Mouse (Mus musculus): Measurements from ENCODE around the gene Gpn2. TPM values are rescaled to one million over a fixed set of nuclear protein-coding genes. Genes with fewer than 3 reads are reported as not detected.

Gpn2 gene
- polyA plus RNA-seq, 1 experiment from 2014 or later = 26.0 TPM

DNA sequence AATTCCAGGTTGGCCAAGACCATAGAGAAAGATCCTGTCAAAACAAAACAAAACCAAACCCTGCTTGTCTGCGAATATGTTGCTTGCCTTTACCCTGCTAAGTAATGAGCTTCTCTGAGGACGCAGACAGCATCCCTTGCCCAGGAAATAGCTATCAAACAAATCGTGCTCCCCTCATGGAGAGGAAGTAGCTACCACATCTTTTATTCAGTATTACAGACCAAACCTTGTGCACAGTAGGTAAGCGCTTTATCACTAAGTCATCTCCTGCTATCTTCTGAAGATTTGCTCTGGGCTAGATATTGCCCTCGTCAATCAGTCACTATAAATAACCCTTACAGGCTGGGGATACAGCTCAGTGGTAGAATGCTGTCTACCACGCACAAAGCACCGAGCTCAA is 45.0 kb downstream of the Gpn2 start:
- no peak for ATAC-seq (ENCODE audit: low FRiP score)

DNA sequence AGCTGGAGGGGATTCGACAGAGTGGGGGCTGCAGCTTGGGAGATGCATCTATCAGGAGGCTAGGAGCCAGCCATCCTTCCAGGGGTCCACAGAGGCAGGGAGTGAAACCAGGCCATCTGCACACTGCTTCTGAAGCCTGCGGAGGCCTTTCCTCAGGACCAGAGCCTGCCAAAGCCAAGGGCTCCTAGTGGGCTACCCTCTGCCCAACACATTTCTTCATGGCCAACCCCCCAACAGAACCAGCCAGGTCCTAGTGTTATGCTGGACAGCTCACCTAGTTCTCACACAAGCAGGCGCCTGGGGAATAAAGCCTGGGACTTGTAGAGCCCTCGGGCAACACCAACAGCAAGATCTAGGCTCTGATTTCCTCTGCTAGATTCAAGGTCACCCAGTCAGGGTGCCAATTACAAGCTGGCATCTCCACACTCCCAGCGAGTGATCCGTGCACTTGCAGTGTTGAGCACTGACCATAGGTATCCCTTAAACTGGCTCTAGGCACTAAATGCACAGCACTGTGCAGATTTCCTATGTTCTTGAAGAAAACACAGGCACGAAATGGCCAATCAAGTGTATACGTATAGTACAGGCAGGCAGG is 46.3 kb downstream of the Gpn2 start:
- Histone ChIP-seq H3K27ac (no peak overlapping the region), H3K4me3 (replicated peaks) (no peak overlapping the region), H3K36me3 (replicated peaks) (peaks cover 18% of the 10 kb centered on the region), H3K4me2 (no peak overlapping the region), H3K9me3 (no peaks in the 10 kb centered on the region), H3K4me1 (peaks cover 28% of the 10 kb centered on the region), H3K27me3 (no peaks in the 10 kb centered on the region), H3K9ac (peak overlapping the region; percentile 21; the same call in 1 of the 2 replicates)
- 92% methylated on average over 8 of the region's 8 CpGs for WGBS
- ATAC-seq (ENCODE audit: low FRiP score) = no peak

More for the DNA sequence above, 45.0 kb downstream of the Gpn2 start:
- H3K9me3 ChIP-seq = no peaks in the 10 kb centered on the region
- H3K36me3 ChIP-seq (replicated peaks) = peaks cover 29% of the 10 kb centered on the region
- 92% methylated on average over 7 of the region's 7 CpGs for WGBS
- H3K27me3 ChIP-seq = no peaks in the 10 kb centered on the region
- H3K4me3 ChIP-seq (replicated peaks) = no peak overlapping the region
- H3K9ac ChIP-seq = no peak overlapping the region
- H3K4me2 ChIP-seq = no peak overlapping the region
- no peak overlapping the region for H3K27ac ChIP-seq
- H3K4me1 ChIP-seq = peaks cover 28% of the 10 kb centered on the region

DNA sequence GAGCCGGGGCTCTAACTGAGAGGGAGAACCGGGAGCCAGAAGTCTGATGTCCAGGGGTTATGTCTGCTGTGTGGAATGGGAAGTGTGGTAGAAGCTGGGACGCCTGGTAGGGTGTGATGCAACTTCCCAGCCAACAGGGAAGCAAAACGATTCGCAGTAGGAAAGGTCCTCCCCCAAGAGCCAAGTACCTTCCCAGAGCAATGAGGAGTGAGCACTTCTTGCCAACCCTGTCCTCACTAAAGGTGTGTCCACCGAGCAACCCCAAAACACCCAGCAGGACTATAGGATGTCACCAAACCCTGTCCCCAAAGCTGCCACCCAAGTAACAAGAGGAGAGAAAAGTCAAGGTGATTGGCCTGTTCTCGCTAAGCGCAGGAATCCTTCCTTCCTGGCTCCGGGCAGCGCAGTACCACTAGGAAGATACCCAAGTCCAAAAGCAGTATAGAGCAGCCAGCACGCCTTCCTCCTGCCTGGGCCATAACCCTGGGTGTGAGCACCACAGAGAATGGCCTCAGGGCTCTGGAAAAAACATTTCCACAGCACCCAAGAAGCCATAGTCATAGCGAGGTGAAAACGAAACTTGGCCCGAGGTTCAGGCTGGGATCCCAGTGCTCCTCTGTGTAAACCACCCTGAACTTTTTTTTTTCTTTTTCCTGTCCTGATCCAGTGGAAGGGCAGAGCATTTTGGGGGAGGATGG is 47.1 kb downstream of the Gpn2 start:
- peak overlapping the region; percentile 33; the same call in 1 of the 2 replicates for H3K9ac ChIP-seq
- no peak overlapping the region for H3K4me2 ChIP-seq
- WGBS = 84% methylated on average over 14 of the region's 14 CpGs
- no peak overlapping the region for H3K27ac ChIP-seq
- no peak overlapping the region for H3K4me3 ChIP-seq (replicated peaks)
- no peaks in the 10 kb centered on the region for H3K9me3 ChIP-seq
- H3K27me3 ChIP-seq = no peaks in the 10 kb centered on the region
- no peak for ATAC-seq (ENCODE audit: low FRiP score)
- H3K4me1 ChIP-seq = peaks cover 28% of the 10 kb centered on the region
- peaks cover 10% of the 10 kb centered on the region for H3K36me3 ChIP-seq (replicated peaks)

DNA sequence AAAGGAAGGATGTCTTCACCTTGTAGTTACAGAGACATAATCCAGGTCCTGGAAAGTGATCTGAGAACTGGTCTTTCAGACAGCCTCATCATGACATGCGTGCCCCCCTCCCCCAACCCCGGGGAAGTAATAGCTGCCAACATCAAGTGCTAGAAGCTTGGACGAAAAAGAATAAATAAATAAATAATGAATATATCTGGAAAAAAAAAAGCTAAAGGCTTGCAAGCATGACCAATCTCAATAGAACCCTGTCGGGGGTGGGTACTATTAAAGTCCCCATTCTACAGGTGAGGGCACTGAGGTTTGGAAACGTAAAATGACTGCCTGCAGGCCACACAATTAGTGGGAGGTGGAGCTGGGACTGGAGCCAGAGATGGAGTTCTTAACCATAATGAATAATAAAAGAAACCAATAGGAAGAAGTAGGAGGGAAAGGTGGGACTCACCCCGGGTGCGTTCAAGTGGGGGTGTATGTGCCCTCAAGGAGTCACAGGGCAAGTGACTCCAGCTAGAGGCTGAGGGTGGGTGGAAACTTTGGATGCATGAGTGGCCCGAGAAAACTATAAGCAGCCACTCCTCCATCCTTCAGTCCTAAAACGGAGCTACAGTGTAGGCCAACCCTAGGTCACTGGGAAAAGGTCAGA is 47.7 kb downstream of the Gpn2 start:
- Histone ChIP-seq H3K36me3 (replicated peaks) (peaks cover 3% of the 10 kb centered on the region), H3K27ac (no peak overlapping the region), H3K4me1 (peaks cover 28% of the 10 kb centered on the region), H3K9ac (peak overlapping the region; percentile 88), H3K4me3 (replicated peaks) (peak overlapping the region; percentile 79), H3K9me3 (no peaks in the 10 kb centered on the region), H3K27me3 (no peaks in the 10 kb centered on the region), H3K4me2 (peak overlapping the region; percentile 93)
- no peak for ATAC-seq (ENCODE audit: low FRiP score)
- 51% methylated on average over 9 of the region's 9 CpGs for WGBS

DNA sequence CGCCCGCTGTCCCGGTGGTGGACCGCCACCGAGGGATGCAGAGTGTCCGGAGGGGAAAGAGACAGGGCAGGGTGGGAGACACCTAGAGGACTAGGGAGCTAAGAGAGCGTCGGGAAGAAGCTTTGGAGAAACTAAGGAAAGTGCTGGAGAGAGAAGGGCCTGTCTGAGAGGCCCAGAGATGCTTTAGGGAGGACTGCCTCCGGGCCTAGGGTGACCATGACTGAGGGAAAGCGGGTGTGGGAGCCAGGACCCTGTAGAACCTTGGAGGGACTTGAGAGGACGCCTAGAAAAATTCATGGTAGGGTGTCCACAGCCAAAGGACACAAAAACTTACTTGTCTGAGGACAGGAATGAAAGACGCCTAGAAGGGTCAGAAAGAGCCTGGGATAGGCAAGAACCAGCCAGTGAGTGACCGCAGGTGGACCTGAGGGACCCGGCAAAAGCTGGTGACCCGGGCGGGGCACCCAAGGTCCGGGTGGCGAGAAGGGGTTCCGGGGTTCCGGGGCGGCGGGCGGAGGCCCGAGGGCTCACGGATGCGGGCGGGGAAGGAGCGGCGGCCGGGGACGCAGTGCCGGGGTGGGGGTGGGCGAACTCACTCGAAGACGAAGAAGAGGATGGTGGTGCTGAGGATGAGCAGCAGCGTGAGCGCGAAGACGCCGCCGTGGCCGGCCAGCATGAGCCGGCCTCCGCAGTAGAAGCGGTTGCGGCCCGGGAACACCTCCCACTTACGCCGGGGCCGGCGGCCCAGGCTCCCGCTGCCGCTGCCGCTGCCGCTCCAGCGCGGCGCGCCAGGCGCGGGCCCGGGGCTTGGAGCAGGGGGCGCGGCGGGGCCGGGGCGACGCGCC is 48.5 kb downstream of the Gpn2 start:
- Histone ChIP-seq H3K4me2 (peak overlapping the region; percentile 93), H3K27me3 (no peaks in the 10 kb centered on the region), H3K9me3 (no peaks in the 10 kb centered on the region), H3K4me1 (peaks cover 28% of the 10 kb centered on the region), H3K9ac (peak overlapping the region; percentile 88), H3K4me3 (replicated peaks) (peak overlapping the region; percentile 79), H3K36me3 (replicated peaks) (no peaks in the 10 kb centered on the region), H3K27ac (peak overlapping the region; percentile 66)
- peak; percentile 80 for ATAC-seq (ENCODE audit: low FRiP score)
- 1% methylated on average over 53 of the region's 69 CpGs for WGBS

DNA sequence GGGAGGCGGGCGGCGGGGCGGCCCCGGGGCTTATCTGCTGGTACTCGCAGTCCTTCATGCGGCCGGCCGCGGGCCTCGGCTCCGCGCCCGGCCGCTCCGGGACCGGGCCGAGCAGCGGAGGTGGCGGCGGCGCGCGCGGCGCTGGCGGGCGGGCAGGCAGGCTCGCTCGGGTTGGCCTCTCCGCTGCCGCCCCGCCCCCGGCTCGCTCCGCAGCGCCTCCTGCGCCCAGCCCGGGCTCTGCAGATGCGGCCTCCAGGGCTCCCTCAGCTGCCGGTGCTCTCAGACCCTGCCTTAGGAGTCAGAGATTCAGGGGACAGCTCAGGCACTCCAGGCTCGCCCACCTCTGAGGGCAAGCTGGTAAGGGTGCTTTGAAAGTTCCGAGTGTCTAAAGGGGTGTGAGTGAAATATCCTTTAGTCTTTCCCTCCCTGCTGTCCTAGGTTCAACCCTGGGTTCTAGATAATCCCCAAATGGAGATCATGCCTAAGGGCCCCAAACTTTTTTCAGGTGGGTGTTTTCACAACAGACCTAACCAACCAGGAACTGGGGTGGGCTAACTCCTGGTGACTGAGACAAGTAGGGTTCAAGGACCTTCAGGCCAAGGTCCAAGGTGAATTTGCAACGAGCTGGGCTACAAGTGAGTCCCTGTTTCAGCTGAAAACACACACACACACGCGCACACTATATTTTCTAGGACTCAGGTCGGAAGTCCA is 49.3 kb downstream of the Gpn2 start:
- WGBS = 14% methylated on average over 24 of the region's 47 CpGs
- peak; percentile 91 for ATAC-seq (ENCODE audit: low FRiP score)
- H3K9ac ChIP-seq = peak overlapping the region; percentile 88
- H3K9me3 ChIP-seq = no peaks in the 10 kb centered on the region
- H3K4me2 ChIP-seq = peak overlapping the region; percentile 93
- no peaks in the 10 kb centered on the region for H3K27me3 ChIP-seq
- peak overlapping the region; percentile 66 for H3K27ac ChIP-seq
- H3K4me1 ChIP-seq = peaks cover 28% of the 10 kb centered on the region
- H3K4me3 ChIP-seq (replicated peaks) = peak overlapping the region; percentile 79
- H3K36me3 ChIP-seq (replicated peaks) = no peaks in the 10 kb centered on the region

DNA sequence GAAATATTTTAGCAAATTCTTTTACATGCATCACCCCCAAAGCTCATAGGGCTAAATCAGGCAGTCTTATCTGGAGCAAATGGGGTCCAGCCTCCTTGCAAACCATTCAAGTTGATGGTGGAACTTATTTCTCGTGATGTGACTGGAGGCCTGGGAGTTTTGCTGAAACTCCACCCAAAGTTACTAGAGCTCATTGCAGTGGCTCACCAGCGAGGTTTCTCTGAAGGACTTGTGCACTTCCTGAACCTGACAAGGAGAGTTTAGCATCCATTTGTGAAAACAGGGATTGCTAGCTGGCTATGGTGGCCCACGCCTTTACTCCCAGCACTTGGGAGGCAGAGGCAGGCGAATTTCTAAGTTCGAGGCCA is 49.9 kb downstream of the Gpn2 start:
- no peak overlapping the region for H3K4me2 ChIP-seq
- H3K27me3 ChIP-seq = no peaks in the 10 kb centered on the region
- no peak overlapping the region for H3K27ac ChIP-seq
- no peaks in the 10 kb centered on the region for H3K9me3 ChIP-seq
- no peak overlapping the region for H3K4me3 ChIP-seq (replicated peaks)
- WGBS = 82% methylated on average over 5 of the region's 5 CpGs
- H3K4me1 ChIP-seq = peaks cover 28% of the 10 kb centered on the region
- no peak for ATAC-seq (ENCODE audit: low FRiP score)
- no peak overlapping the region for H3K9ac ChIP-seq
- H3K36me3 ChIP-seq (replicated peaks) = no peaks in the 10 kb centered on the region

Small RNA genes within 50 kb of the gene (microRNA-seq; reads per million reads assigned to microRNA genes)
- gene Gm23158 = not detected

Other genes starting within 250 kb of the Gpn2 start
- gene Wdtc1, start 230.9 kb upstream of the Gpn2 start, polyA plus RNA-seq (2016; fragmentation: Nextera tagmentation; extraction: Ambion mirVana) = 21.1 and 22.9 TPM in 2 replicates
- 7.2 and 8.3 TPM in 2 replicates for gene Slc9a1, start 214.7 kb upstream of the Gpn2 start, polyA plus RNA-seq (2016; fragmentation: Nextera tagmentation; extraction: Ambion mirVana)
- 0.24 and 0.50 TPM in 2 replicates for gene Tent5b, start 104.2 kb upstream of the Gpn2 start, polyA plus RNA-seq (2016; fragmentation: Nextera tagmentation; extraction: Ambion mirVana)
- 0.97 and 2.2 TPM in 2 replicates for gene Trnp1, start 85.8 kb upstream of the Gpn2 start, polyA plus RNA-seq (2016; fragmentation: Nextera tagmentation; extraction: Ambion mirVana)
- 1.4 and 1.7 TPM in 2 replicates for gene Kdf1, start 65.4 kb upstream of the Gpn2 start, polyA plus RNA-seq (2016; fragmentation: Nextera tagmentation; extraction: Ambion mirVana)
- 393 and 406 TPM in 2 replicates for gene Nudc, start 38.4 kb upstream of the Gpn2 start, polyA plus RNA-seq (2016; fragmentation: Nextera tagmentation; extraction: Ambion mirVana)
- gene Nr0b2, start 31.0 kb upstream of the Gpn2 start, polyA plus RNA-seq (2016; fragmentation: Nextera tagmentation; extraction: Ambion mirVana) = not detected in 2 replicates
- 8.7 and 9.8 TPM in 2 replicates for gene Gpatch3, start 9.6 kb upstream of the Gpn2 start, polyA plus RNA-seq (2016; fragmentation: Nextera tagmentation; extraction: Ambion mirVana)
- 3.9 and 6.8 TPM in 2 replicates for gene Sfn, start 17.8 kb downstream of the Gpn2 start, polyA plus RNA-seq (2016; fragmentation: Nextera tagmentation; extraction: Ambion mirVana)
- 2.8 and 4.6 TPM in 2 replicates for gene Zdhhc18, start 65.8 kb downstream of the Gpn2 start, polyA plus RNA-seq (2016; fragmentation: Nextera tagmentation; extraction: Ambion mirVana)
- 17.3 and 18.0 TPM in 2 replicates for gene Pigv, start 88.3 kb downstream of the Gpn2 start, polyA plus RNA-seq (2016; fragmentation: Nextera tagmentation; extraction: Ambion mirVana)
- gene Arid1a, start 172.4 kb downstream of the Gpn2 start, polyA plus RNA-seq (2016; fragmentation: Nextera tagmentation; extraction: Ambion mirVana) = 50.4 and 51.5 TPM in 2 replicates

All from forebrain, embryonic 12.5 days (tissue).